Mouse (Mus musculus) forebrain, embryonic 12.5 days (tissue): ENCODE measurements around the gene Tmem108. TPM values are rescaled to one million over a fixed set of nuclear protein-coding genes. Genes with fewer than 3 reads are reported as not detected.
A peak's percentile ranks its signal among the peaks of the same experiment; 100 is the strongest.

Experiments used
- ATAC-seq: fragments of 200-750 bp; cut with Nextera tagmentation; 2 replicates; pipeline ENCODE4 v1.8.0; 2017; ENCODE audit warnings: moderate TSS enrichment; ENCODE audit not compliant: low FRiP score
- H3K27ac ChIP-seq: fragments of 300-500 bp; sonication (generic); 2 replicates; pipeline ENCODE4 v1.5.1; 2016; ENCODE audit warnings: mild to moderate bottlenecking
- H3K27me3 ChIP-seq: fragments of 300-500 bp; sonication (generic); 2 replicates; pipeline ENCODE4 v1.6.1; 2016; ENCODE audit warnings: mild to moderate bottlenecking
- H3K36me3 ChIP-seq: fragments of 300-500 bp; sonication (generic); replicated peaks from 2 replicates; pipeline ENCODE4 v1.6.1; 2016; ENCODE audit warnings: mild to moderate bottlenecking
- H3K4me1 ChIP-seq: fragments of 300-500 bp; sonication (generic); 2 replicates; pipeline ENCODE4 v1.6.1; 2016
- H3K4me2 ChIP-seq: fragments of 300-500 bp; sonication (generic); 2 replicates; pipeline ENCODE4 v1.6.1; 2016; ENCODE audit warnings: mild to moderate bottlenecking, moderate library complexity
- H3K4me3 ChIP-seq: fragments of 300-500 bp; sonication (generic); replicated peaks from 2 replicates; pipeline ENCODE4 v1.5.1; 2016; ENCODE audit warnings: mild to moderate bottlenecking
- H3K9ac ChIP-seq: fragments of 300-500 bp; sonication (generic); 2 replicates; pipeline ENCODE4 v1.6.1; 2016; ENCODE audit warnings: mild to moderate bottlenecking
- H3K9me3 ChIP-seq: fragments of 300-500 bp; sonication (generic); 2 replicates; pipeline ENCODE4 v1.6.1; 2016
- WGBS: fragments of 180-500 bp; shearing (Covaris S2); methylation state at CpG from one replicate; pipeline ENCODE4 v1.1.7; 2016; 5-methylcytosine and 5-hydroxymethylcytosine counted together
- polyA plus RNA-seq: library from polyadenylated mRNA; unstranded; fragments of >200 nt; fragmentation: Nextera tagmentation; extraction: Ambion mirVana; gene quantifications from 2 replicates; pipeline ENCODE4 v1.2.1, GENCODE M21; 2016

The Tmem108 gene
- polyA plus RNA-seq, 1 experiment from 2014 or later, result 34.5 TPM

GRCm38 (mm10) chr9:103498699-103499098 is 262.9 kb downstream of the Tmem108 start:
- no peak overlapping the region for H3K4me3 ChIP-seq
- H3K4me2 ChIP-seq, result no peak overlapping the region
- H3K4me1 ChIP-seq, result peaks cover 33% of the 10 kb centered on the region
- WGBS, result 88% methylated on average over 8 of the region's 8 CpGs
- no peaks in the 10 kb centered on the region for H3K9me3 ChIP-seq
- H3K36me3 ChIP-seq, result 0 out of 2 replicates have a peak, but pooled peaks cover 6% of the 10 kb centered on the region
- no peak overlapping the region for H3K27ac ChIP-seq
- peaks cover 8% of the 10 kb centered on the region; the same call in 1 of the 2 replicates for H3K27me3 ChIP-seq
- no peak for ATAC-seq
- no peak overlapping the region for H3K9ac ChIP-seq

- peaks cover 17% of the 10 kb centered on the region for H3K4me1 ChIP-seq
- no peak overlapping the region for H3K27ac ChIP-seq
- ATAC-seq, result no peak
- 0 out of 2 replicates have a peak, but pooled peaks cover 6% of the 10 kb centered on the region for H3K36me3 ChIP-seq
- no peak overlapping the region for H3K4me3 ChIP-seq
- WGBS, result 89% methylated on average over 11 of the region's 11 CpGs
- H3K27me3 ChIP-seq, result peaks cover 16% of the 10 kb centered on the region; the same call in 1 of the 2 replicates
- H3K9me3 ChIP-seq, result no peaks in the 10 kb centered on the region
- no peak overlapping the region for H3K9ac ChIP-seq
- H3K4me2 ChIP-seq, result no peak overlapping the region
These were observed 266.2 kb downstream of the Tmem108 start for GRCm38 (mm10) chr9:103495391-103495790.

DNA sequence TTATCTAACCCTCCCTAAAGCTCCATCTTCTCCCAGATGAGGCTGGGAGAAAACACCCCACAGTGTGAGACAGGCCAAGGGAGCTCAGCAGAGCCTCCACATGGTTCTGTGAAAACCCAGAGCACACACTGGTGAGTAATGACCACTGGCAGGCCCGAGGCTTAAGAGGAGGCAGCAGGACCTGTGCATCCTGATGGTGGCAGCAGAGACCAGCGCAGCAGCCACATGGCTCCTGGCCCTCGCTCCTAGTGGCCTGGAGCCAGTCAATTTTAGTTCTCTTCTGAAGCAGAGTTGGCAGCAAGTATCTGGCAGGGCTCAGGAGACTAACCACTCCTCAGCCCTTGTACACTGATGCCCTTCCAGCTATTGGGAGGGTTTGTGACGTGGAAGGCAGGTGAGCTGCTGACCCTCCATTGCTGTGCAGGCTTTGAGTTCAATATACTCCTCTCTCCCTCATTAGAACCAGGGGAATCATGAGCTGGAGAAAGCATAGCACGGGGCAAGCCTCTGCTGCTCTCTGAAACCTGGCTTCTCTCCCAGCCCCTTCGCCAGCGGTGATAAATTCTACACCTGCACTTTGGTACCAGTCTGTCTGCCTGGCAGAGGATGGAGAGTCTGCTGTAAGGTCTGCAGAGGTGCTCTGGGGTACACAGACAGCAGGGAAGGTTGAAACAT is 267.2 kb downstream of the Tmem108 start:
- ATAC-seq, result peak; percentile 86
- no peaks in the 10 kb centered on the region for H3K9me3 ChIP-seq
- no peak overlapping the region for H3K4me3 ChIP-seq
- H3K36me3 ChIP-seq, result 0 out of 2 replicates have a peak, but pooled peaks cover 6% of the 10 kb centered on the region
- 0 out of 2 replicates have a peak overlapping the region, but pooled peaks have one; percentile 48 for H3K27ac ChIP-seq
- no peak overlapping the region for H3K9ac ChIP-seq
- H3K4me1 ChIP-seq, result peaks cover 12% of the 10 kb centered on the region
- 38% methylated on average over 7 of the region's 7 CpGs for WGBS
- peaks cover 13% of the 10 kb centered on the region; the same call in 1 of the 2 replicates for H3K27me3 ChIP-seq
- no peak overlapping the region for H3K4me2 ChIP-seq

DNA sequence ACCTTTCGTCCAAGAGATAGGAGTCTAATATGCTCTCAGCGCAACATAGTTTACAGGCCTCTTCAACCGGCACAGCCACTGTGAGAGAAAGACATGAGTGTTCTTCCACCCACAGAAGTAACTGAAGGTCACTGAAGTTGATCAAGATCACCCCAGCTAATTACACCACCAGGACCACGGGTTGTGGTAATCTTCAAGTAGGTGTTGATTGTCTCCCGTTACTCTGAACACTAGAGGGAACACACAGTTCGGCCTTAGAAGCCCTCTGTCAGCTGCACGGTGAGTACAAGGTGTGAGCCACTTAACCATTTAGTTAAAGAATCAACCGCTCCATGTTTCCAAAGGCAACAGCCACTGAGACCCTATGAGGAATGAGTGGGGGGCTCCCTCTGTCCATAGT is 269.7 kb downstream of the Tmem108 start:
- Histone ChIP-seq H3K36me3 (peaks cover 5% of the 10 kb centered on the region), H3K4me2 (no peak overlapping the region), H3K27ac (no peak overlapping the region), H3K4me3 (no peak overlapping the region), H3K27me3 (peaks cover 13% of the 10 kb centered on the region; the same call in 1 of the 2 replicates), H3K4me1 (peaks cover 10% of the 10 kb centered on the region), H3K9me3 (no peaks in the 10 kb centered on the region), H3K9ac (no peak overlapping the region)
- WGBS, result 82% methylated on average over 8 of the region's 8 CpGs
- no peak for ATAC-seq

- no peak overlapping the region for H3K4me3 ChIP-seq
- no peak overlapping the region for H3K4me2 ChIP-seq
- ATAC-seq, result peak; percentile 43
- H3K36me3 ChIP-seq, result peaks cover 5% of the 10 kb centered on the region
- no peak overlapping the region for H3K9ac ChIP-seq
- H3K27ac ChIP-seq, result no peak overlapping the region
- H3K9me3 ChIP-seq, result no peaks in the 10 kb centered on the region
- H3K4me1 ChIP-seq, result peaks cover 15% of the 10 kb centered on the region
- peaks cover 15% of the 10 kb centered on the region; the same call in 1 of the 2 replicates for H3K27me3 ChIP-seq
- 15% methylated on average over 2 of the region's 2 CpGs for WGBS
These were observed 271.2 kb downstream of the Tmem108 start for GRCm38 (mm10) chr9:103490439-103490838.

DNA sequence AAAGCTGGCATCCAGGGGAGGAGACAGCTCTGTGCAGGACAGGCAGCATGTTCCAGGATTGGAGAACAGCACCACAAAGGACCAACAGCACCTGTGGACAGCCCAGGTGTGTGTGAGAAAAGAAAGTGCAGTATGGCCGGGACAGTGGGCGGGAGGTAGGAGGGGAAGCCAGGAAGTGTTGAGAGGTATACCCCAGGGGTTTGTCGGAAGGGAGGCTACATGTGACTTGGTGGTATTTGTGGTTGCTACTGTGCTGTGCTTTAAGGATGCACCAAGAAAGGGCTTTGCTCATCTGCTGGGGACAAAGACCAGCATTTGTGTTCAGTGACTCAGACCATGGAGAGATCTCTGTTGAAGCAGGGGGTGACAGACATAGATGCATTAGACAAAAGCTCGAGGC is 271.8 kb downstream of the Tmem108 start:
- Histone ChIP-seq H3K4me3 (no peak overlapping the region), H3K4me2 (no peak overlapping the region), H3K27ac (no peak overlapping the region), H3K27me3 (peaks cover 15% of the 10 kb centered on the region; the same call in 1 of the 2 replicates), H3K4me1 (peaks cover 15% of the 10 kb centered on the region), H3K9ac (no peak overlapping the region), H3K36me3 (peaks cover 5% of the 10 kb centered on the region), H3K9me3 (no peaks in the 10 kb centered on the region)
- WGBS, result 88% methylated on average over 4 of the region's 4 CpGs
- no peak for ATAC-seq

- H3K9ac ChIP-seq, result no peak overlapping the region
- H3K27me3 ChIP-seq, result peaks cover 15% of the 10 kb centered on the region; the same call in 1 of the 2 replicates
- H3K4me2 ChIP-seq, result no peak overlapping the region
- ATAC-seq, result no peak
- H3K4me3 ChIP-seq, result no peak overlapping the region
- H3K36me3 ChIP-seq, result peaks cover 5% of the 10 kb centered on the region
- no peaks in the 10 kb centered on the region for H3K9me3 ChIP-seq
- WGBS, result 65% methylated on average over 7 of the region's 7 CpGs
- H3K27ac ChIP-seq, result no peak overlapping the region
- H3K4me1 ChIP-seq, result peaks cover 11% of the 10 kb centered on the region
These were observed 272.5 kb downstream of the Tmem108 start for GRCm38 (mm10) chr9:103489096-103489495.

GRCm38 (mm10) chr9:103486262-103486661 is 275.4 kb downstream of the Tmem108 start:
- 92% methylated on average over 6 of the region's 6 CpGs for WGBS
- H3K4me3 ChIP-seq, result no peak overlapping the region
- H3K27ac ChIP-seq, result no peak overlapping the region
- H3K9me3 ChIP-seq, result no peaks in the 10 kb centered on the region
- peaks cover 7% of the 10 kb centered on the region; the same call in 1 of the 2 replicates for H3K27me3 ChIP-seq
- H3K4me2 ChIP-seq, result no peak overlapping the region
- no peak for ATAC-seq
- H3K9ac ChIP-seq, result no peak overlapping the region
- peaks cover 5% of the 10 kb centered on the region for H3K36me3 ChIP-seq
- H3K4me1 ChIP-seq, result peaks cover 11% of the 10 kb centered on the region

GRCm38 (mm10) chr9:103485606-103486005 is 276.0 kb downstream of the Tmem108 start:
- H3K9me3 ChIP-seq, result no peaks in the 10 kb centered on the region
- WGBS, result 44% methylated on average over 8 of the region's 8 CpGs
- peaks cover 5% of the 10 kb centered on the region for H3K36me3 ChIP-seq
- H3K4me2 ChIP-seq, result no peak overlapping the region
- no peak overlapping the region for H3K4me3 ChIP-seq
- peaks cover 7% of the 10 kb centered on the region; the same call in 1 of the 2 replicates for H3K27me3 ChIP-seq
- no peak overlapping the region; the same call in 1 of the 2 replicates for H3K27ac ChIP-seq
- ATAC-seq, result no peak
- H3K9ac ChIP-seq, result no peak overlapping the region
- H3K4me1 ChIP-seq, result peaks cover 11% of the 10 kb centered on the region

DNA sequence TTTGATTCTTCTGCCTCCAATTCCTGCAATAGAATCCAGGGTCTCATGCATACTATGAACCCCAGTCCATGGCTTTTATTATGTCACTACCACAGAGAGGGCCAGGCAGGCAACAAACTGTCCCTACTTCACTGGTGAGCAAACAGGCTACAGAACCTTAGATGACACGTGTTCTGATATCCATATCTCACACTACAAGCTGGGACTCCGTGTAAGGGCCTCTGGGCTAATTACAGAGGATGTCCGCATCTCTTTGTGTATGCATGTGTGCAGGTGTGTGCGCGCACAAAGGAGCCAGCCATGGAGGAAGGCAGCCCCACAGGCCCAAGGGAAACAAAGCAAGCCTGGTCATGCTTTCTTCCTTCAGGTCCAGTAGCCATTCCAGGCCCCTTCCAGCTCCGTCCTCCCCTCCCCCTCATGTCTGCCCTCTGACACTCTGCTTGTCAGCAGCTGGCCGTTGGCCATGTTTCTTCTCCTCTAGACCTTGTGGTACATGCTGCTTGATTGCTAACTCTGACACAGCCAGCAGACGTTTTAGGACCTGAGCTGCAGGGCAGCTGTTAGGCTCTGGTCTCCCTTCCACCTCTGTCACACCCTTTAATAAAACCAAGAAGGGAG is 280.9 kb downstream of the Tmem108 start:
- H3K27ac ChIP-seq, result peak overlapping the region; percentile 61
- H3K36me3 ChIP-seq, result no peaks in the 10 kb centered on the region
- no peak overlapping the region for H3K4me2 ChIP-seq
- 0 out of 2 replicates have a peak, but pooled peaks cover 5% of the 10 kb centered on the region for H3K27me3 ChIP-seq
- no peaks in the 10 kb centered on the region for H3K9me3 ChIP-seq
- peaks cover 18% of the 10 kb centered on the region for H3K4me1 ChIP-seq
- WGBS, result 57% methylated on average over 8 of the region's 8 CpGs
- H3K4me3 ChIP-seq, result no peak overlapping the region
- 0 out of 2 replicates have a peak, but pooled peaks have one; percentile 37 for ATAC-seq
- H3K9ac ChIP-seq, result no peak overlapping the region

- peaks cover 22% of the 10 kb centered on the region for H3K4me1 ChIP-seq
- no peak within 1 kb of the TSS for H3K4me2 ChIP-seq
- no peak within 1 kb of the TSS for H3K9ac ChIP-seq
- ATAC-seq, result 0 out of 2 replicates have a peak, but pooled peaks have one; percentile 43
- no peaks in the 10 kb centered on the region for H3K36me3 ChIP-seq
- H3K9me3 ChIP-seq, result no peaks in the 10 kb centered on the region
- 62% methylated on average over 9 of the region's 9 CpGs for WGBS
- H3K27ac ChIP-seq, result peak within 1 kb of the TSS; percentile 61
- H3K4me3 ChIP-seq, result no peak within 1 kb of the TSS
- H3K27me3 ChIP-seq, result 0 out of 2 replicates have a peak, but pooled peaks cover 5% of the 10 kb centered on the region
These were observed 281.5 kb downstream of the Tmem108 start, which contains the start of gene Bfsp2 for GRCm38 (mm10) chr9:103480044-103480576. Bfsp2 (minus strand) TSS chr9:103480420.

- Histone ChIP-seq H3K36me3 (no peaks in the 10 kb centered on the region), H3K4me2 (no peak overlapping the region), H3K9ac (no peak overlapping the region), H3K27me3 (0 out of 2 replicates have a peak, but pooled peaks cover 5% of the 10 kb centered on the region), H3K9me3 (no peaks in the 10 kb centered on the region), H3K4me3 (no peak overlapping the region), H3K4me1 (peaks cover 44% of the 10 kb centered on the region), H3K27ac (no peak overlapping the region)
- 78% methylated on average over 6 of the region's 6 CpGs for WGBS
- ATAC-seq, result no peak
These were observed 286.2 kb downstream of the Tmem108 start for GRCm38 (mm10) chr9:103475414-103475813.
